Mouse (Mus musculus): Measurements from ENCODE around the gene Tll2. TPM values are rescaled to one million over a fixed set of nuclear protein-coding genes. Genes with fewer than 3 reads are reported as not detected.

Gene Tll2
- total RNA-seq, 2 experiments from 2014 or later, result 0.07 to 0.08 TPM

GRCm38 (mm10) chr19:41100863-41101262 lies 105.8 kb downstream of the Tll2 start:
- intact Hi-C loops (cut with DNase I), result loop anchor here (5.0 kb wide), 1 partner anchor 141 kb away; no protein-coding TSS in a partner anchor
- no peak for DNase-seq

GRCm38 (mm10) chr19:41097038-41097437 lies 109.6 kb downstream of the Tll2 start:
- intact Hi-C loops (cut with DNase I), result no loop called here

GRCm38 (mm10) chr19:41091901-41092300 lies 114.7 kb downstream of the Tll2 start:
- intact Hi-C loops (cut with DNase I), result no loop called here
- DNase-seq, result no peak

More at GRCm38 (mm10) chr19:41097038-41097437, 109.6 kb downstream of the Tll2 start:
- no peak for DNase-seq

- intact Hi-C loops (cut with DNase I), result loop anchor here (5.0 kb wide), 1 partner anchor 157 kb away; no protein-coding TSS in a partner anchor
- DNase-seq, result peak in 1 of 2 experiments; percentile 24
These were observed 116.8 kb downstream of the Tll2 start for GRCm38 (mm10) chr19:41089833-41090232.

DNA sequence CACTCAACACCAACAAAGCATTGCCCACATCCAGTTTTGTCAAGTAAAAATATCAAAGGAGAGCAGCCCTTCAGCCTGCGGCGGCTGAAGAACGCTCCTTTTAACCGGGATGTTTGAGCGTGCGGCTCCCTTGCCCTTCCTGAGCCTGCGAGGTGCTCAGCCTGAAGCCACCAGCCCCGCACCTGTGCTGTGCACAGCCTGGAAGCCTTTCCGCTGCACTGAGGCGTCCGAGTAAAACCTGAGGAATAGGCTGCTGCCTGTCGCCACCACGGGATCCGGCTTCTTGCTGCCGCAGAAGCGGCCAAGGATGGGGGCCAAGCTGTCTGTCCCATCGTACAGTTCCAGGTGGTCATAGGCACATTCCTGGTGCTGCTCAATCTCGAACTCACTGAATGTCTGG lies 118.1 kb downstream of the Tll2 start:
- intact Hi-C loops (cut with DNase I), result loop anchor here (5.0 kb wide), 1 partner anchor 159 kb away; no protein-coding TSS in a partner anchor
- no peak for DNase-seq

DNA sequence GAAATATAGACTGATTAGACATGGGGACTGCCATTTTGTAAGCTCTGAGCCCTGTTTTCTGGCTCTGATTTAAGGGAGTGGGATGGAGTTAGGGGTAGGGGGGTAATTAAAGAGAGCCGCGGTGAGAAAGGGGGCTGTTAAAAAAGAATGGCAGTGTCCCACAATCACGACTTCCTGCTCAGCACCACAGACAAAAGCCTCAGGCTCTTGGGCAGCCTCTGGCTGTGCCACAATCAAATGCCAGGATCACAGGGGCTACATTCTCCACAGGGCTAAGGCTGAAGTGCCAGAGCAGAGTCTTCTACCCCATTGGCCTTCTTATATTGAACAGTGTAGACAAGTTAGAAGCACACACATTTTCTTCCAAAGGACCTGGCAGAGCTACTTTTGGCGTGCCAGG lies 118.7 kb downstream of the Tll2 start:
- intact Hi-C loops (cut with DNase I), result loop anchor here (5.0 kb wide), 1 partner anchor 159 kb away; no protein-coding TSS in a partner anchor
- DNase-seq, result no peak

- DNase-seq, result peak in 1 of 2 experiments; percentile 55
- intact Hi-C loops (cut with DNase I), result loop anchor here (5.0 kb wide), 1 partner anchor 161 kb away; no protein-coding TSS in a partner anchor
These were observed 119.9 kb downstream of the Tll2 start for GRCm38 (mm10) chr19:41086700-41087099.

GRCm38 (mm10) chr19:41086289-41086688 lies 120.3 kb downstream of the Tll2 start:
- intact Hi-C loops (cut with DNase I), result loop anchor here (5.0 kb wide), 1 partner anchor 161 kb away; no protein-coding TSS in a partner anchor
- DNase-seq, result no peak

DNA sequence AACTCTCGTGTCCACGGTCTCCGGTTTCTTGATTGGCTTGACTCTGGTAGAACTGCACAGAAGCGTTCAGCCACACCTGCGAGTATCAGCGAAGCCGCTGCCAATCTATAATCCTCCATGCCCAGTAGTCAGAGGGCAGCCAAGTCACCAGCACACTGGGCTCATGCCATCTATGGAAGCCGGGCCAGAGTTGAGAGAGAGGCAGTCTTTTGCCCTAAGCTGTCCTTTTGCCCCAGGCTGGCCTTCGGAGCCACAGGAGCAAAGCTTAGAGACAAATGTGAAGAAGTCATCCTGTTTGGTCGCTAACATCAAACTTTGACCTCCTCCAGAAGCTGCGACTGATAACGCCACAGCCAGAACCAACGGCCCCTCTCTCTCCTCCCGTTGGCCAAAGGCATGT lies 123.0 kb downstream of the Tll2 start:
- intact Hi-C loops (cut with DNase I), result no loop called here
- DNase-seq, result no peak

- intact Hi-C loops (cut with DNase I), result no loop called here
- no peak for DNase-seq
These were observed 125.0 kb downstream of the Tll2 start for GRCm38 (mm10) chr19:41081589-41081988.

- no peak for DNase-seq
- intact Hi-C loops (cut with DNase I), result no loop called here
These were observed 129.7 kb downstream of the Tll2 start, which contains the start of gene Opalin for GRCm38 (mm10) chr19:41076906-41077305. Gene Opalin (minus strand): TSS chr19:41077113.

- no peak for DNase-seq
- intact Hi-C loops (cut with DNase I), result no loop called here
These were observed 132.7 kb downstream of the Tll2 start for GRCm38 (mm10) chr19:41073746-41074455.

DNA sequence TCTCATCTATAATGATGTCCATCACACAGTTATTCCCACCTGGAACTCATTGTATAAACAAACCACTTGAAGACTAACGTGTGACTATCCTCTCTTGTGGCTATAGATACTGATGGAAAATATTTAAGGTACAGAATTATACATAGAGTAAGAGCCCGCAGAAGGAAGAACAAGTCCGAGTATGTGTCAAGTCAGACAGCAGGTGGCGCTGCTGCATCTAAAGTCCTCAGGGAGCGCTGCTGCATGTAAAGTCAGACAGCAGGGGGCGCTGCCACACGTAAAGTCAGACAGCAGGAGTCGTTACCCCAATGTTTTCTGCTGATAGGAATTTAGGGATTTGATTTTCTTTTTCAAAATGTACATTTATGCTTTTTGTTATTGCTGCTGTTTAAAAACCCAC lies 135.1 kb downstream of the Tll2 start:
- peak; percentile 72 to 78 for DNase-seq

DNA sequence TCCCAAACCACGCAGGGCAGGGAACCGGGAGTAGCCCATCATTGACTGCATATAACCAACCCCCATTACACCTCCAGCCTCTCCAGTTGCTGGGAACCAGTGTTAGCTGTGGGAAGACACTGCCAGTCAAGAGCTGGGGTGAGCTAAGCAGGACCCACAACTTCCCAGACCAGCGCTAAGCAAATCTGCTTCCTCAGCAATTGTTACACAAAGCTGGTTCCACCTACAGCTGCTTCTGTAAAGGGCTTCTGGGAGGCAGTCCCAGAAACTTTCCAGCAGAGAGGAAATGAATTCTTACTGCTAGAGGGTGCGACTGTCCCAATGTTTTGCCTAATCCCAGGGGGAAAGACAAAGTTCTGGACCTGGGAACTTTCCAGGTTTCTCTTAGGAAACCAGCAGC lies 151.9 kb downstream of the Tll2 start:
- no peak for DNase-seq
- intact Hi-C loops (cut with DNase I), result no loop called here

More for the DNA sequence above, 135.1 kb downstream of the Tll2 start:
- intact Hi-C loops (cut with DNase I), result no loop called here

GRCm38 (mm10) chr19:41053530-41053929 lies 153.1 kb downstream of the Tll2 start:
- no peak for DNase-seq
- intact Hi-C loops (cut with DNase I), result no loop called here

DNA sequence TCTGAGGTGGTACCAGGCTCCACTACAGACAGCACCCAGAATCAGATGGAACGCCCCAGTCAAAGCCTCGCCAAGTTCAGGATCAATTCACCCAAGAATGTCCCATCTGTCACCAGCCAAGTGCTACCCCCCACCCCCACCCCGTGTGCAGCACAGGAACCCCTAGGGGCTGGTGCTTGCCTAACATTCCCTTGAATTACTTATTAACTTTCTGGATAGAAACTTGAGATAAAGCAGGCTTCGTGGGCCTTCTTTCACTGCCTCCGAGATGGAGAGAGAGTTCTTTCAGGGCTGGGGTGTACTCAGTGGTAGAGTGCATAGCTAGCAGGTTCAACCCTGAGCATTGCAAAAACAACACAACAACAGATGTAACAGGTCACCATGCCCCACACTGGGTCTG lies 154.4 kb downstream of the Tll2 start:
- DNase-seq, result no peak
- intact Hi-C loops (cut with DNase I), result no loop called here

GRCm38 (mm10) chr19:41051714-41052113 lies 154.9 kb downstream of the Tll2 start:
- no peak for DNase-seq
- intact Hi-C loops (cut with DNase I), result no loop called here

- no peak for DNase-seq
- intact Hi-C loops (cut with DNase I), result no loop called here
These were observed 158.5 kb downstream of the Tll2 start for GRCm38 (mm10) chr19:41048187-41048559.

- intact Hi-C loops (cut with DNase I), result no loop called here
These were observed 159.0 kb downstream of the Tll2 start for GRCm38 (mm10) chr19:41047437-41048186.

GRCm38 (mm10) chr19:41045091-41045770 lies 161.4 kb downstream of the Tll2 start:
- intact Hi-C loops (cut with DNase I), result no loop called here
- no peak for DNase-seq

More at GRCm38 (mm10) chr19:41047437-41048186, 159.0 kb downstream of the Tll2 start:
- DNase-seq, result no peak

DNA sequence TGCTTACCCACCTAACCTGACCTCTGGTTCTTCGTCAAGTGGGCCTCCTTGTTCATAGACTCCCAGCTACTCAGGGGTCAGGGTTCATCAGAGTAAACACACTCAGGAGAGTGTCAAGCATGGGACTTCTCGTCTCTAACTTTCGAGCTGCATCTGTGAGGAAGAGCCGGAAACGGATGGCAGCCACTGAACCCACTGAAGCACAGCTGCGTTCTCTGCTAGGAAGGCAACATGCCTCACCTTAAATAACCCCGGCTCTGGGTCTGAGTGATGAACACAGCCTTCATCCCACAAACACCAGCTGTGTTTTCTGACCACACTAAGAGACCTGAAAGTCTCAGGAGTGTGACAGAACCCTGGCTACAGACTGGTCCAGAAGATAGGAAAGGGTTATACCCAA lies 167.5 kb downstream of the Tll2 start:
- intact Hi-C loops (cut with DNase I), result no loop called here
- DNase-seq, result no peak

Measured in gastrocnemius, postnatal 36 days (tissue).